Mouse (Mus musculus): ENCODE results near the gene Abhd18. TPM values are rescaled to one million over a fixed set of nuclear protein-coding genes. Genes with fewer than 3 reads are reported as not detected.
"Not testable (repeated sequence)": the region's sequence is repeated elsewhere in the genome, so short reads cannot be mapped to it uniquely, and the experiment has no call there.

Gene Abhd18
- polyA plus RNA-seq, 1 experiment from 2014 or later: 4.5 TPM

DNA sequence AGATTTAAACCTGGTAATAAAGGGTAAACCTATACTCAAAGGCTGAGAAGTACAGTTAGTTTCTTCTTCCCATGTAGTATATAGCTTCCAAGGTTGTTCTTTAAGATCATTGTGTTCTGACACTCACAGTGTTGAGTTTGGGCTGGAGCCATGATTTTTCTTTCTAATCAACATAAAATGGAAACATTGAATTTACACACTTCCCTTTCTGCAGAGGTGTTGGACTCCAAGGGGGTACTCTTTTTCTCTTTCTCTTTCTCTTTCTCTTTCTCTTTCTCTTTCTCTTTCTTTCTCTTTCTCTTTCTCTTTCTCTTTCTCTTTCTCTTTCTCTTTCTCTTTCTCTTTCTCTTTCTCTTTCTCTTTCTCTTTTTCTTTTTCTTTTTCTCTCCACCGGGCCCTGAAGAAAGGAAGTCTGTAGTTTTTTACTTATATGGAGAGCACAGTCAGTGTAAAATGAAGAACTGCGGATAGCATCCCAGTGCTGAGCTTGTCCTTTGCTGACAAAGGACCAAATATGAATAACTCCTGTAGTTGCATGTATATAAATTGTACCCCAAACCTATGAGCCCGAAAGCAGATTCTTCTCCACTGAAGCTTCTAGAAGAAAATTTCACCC, 6.5 kb downstream of the Abhd18 start:
- DNase-seq (ENCODE audit: extremely low spot score, low spot score); H3K27ac ChIP-seq; H3K36me3 ChIP-seq (replicated peaks); H3K4me1 ChIP-seq; H3K4me3 ChIP-seq; H3K27me3 ChIP-seq (ENCODE audit: poor library complexity, severe bottlenecking); H3K9me3 ChIP-seq: not testable (repeated sequence)
- 92% methylated on average over 3 of the region's 3 CpGs for WGBS

DNA sequence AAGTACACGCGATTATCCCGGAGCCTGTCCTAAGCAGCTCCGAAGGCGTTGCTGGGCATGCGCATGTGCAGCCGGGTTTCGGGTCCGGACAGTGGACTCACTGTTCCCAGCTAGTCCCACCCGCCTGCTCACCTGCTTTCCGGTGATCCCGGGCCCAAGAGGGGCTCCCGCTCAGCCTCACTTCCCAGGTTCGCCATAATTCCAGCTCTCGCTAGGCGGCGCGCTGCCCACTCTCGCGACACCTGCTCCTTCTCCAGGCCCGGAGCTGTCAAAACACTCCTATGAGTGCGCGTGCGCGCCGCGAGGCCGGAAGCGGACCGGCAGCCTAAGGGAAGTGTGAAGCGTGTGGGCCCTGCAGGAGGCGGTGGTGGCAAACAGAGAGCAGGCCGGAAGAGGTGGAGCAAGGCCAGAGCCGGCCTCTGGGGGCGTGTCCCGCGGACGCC, 47.1 kb downstream of the Abhd18 start:
- peak; percentile 99 for DNase-seq (ENCODE audit: extremely low spot score, low spot score)
- not testable (repeated sequence) for H3K36me3 ChIP-seq (replicated peaks); H3K9me3 ChIP-seq; H3K27me3 ChIP-seq (ENCODE audit: poor library complexity, severe bottlenecking); H3K4me1 ChIP-seq
- WGBS: under 1% methylated on average over 38 of the region's 38 CpGs
- peak overlapping the region; percentile 59 for H3K4me3 ChIP-seq
- H3K27ac ChIP-seq: peak overlapping the region; percentile 81

GRCm38 (mm10) chr3:40894336-40894735, 47.6 kb downstream of the Abhd18 start:
- H3K9me3 ChIP-seq; H3K36me3 ChIP-seq (replicated peaks); H3K4me1 ChIP-seq; H3K27me3 ChIP-seq (ENCODE audit: poor library complexity, severe bottlenecking): not testable (repeated sequence)
- 1% methylated on average over 19 of the region's 24 CpGs for WGBS
- DNase-seq (ENCODE audit: extremely low spot score, low spot score): peak; percentile 34
- Histone ChIP-seq H3K27ac (peak overlapping the region; percentile 76), H3K4me3 (peak overlapping the region; percentile 59)

DNA sequence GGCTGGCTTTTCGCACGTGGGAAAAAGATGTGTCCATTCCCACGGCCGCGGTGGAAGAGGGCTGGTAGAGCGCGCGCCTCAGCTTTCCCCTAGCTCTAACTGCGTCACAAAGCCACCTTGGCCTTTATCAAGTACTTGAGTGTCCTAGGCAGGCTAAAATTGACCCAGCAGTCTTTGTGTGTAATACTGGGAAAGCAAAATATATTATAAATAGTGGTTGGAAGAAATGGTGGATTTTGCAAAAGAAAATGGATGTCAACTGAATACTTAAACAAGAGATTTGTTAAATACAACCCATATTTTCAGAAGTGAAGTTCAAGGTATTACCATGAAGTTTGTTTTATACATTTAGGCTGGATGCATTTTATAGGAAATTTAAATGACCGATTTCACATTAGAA, 55.7 kb downstream of the Abhd18 start, which contains the start of gene 1700034I23Rik:
TSS of gene 1700034I23Rik (minus strand) at position 101 of the 400 bp plus-strand sequence.
- H3K4me1 ChIP-seq; H3K27ac ChIP-seq; H3K4me3 ChIP-seq; H3K9me3 ChIP-seq; DNase-seq (ENCODE audit: extremely low spot score, low spot score); H3K36me3 ChIP-seq (replicated peaks); H3K27me3 ChIP-seq (ENCODE audit: poor library complexity, severe bottlenecking): not testable (repeated sequence)
- 98% methylated on average over 8 of the region's 10 CpGs for WGBS

GRCm38 (mm10) chr3:40938189-40938588, 91.4 kb downstream of the Abhd18 start:
- no peaks in the 10 kb centered on the region for H3K9me3 ChIP-seq
- no peaks in the 10 kb centered on the region for H3K4me1 ChIP-seq
- WGBS: 90% methylated on average over 5 of the region's 5 CpGs
- H3K4me3 ChIP-seq: no peak overlapping the region
- no peak for DNase-seq (ENCODE audit: extremely low spot score, low spot score)
- peaks cover 7% of the 10 kb centered on the region for H3K36me3 ChIP-seq (replicated peaks)
- no peaks in the 10 kb centered on the region for H3K27me3 ChIP-seq (ENCODE audit: poor library complexity, severe bottlenecking)
- no peak overlapping the region for H3K27ac ChIP-seq

DNA sequence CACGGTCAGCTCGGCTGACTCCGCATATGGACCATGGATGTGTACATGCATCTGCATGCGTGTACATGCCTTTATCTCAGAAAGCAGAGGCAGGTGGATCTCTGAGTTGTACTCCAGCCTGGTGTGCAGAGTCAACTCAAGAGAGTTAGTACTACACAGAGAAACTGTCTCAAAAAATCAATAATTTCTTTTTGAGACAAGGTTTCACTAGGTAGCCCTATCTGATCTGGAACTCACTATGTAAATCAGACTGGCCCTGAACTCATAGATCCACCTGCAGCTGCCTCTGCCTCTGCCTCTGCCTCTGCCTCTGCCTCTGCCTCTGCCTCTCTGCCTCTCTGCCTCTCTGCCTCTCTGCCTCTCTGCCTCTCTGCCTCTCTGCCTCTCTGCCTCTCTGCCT, 91.8 kb downstream of the Abhd18 start:
- peaks cover 6% of the 10 kb centered on the region for H3K36me3 ChIP-seq (replicated peaks)
- DNase-seq (ENCODE audit: extremely low spot score, low spot score): no peak
- H3K27ac ChIP-seq: no peak overlapping the region
- H3K9me3 ChIP-seq: no peaks in the 10 kb centered on the region
- WGBS: 90% methylated on average over 4 of the region's 4 CpGs
- H3K27me3 ChIP-seq (ENCODE audit: poor library complexity, severe bottlenecking): no peaks in the 10 kb centered on the region
- H3K4me3 ChIP-seq: no peak overlapping the region
- no peaks in the 10 kb centered on the region for H3K4me1 ChIP-seq

DNA sequence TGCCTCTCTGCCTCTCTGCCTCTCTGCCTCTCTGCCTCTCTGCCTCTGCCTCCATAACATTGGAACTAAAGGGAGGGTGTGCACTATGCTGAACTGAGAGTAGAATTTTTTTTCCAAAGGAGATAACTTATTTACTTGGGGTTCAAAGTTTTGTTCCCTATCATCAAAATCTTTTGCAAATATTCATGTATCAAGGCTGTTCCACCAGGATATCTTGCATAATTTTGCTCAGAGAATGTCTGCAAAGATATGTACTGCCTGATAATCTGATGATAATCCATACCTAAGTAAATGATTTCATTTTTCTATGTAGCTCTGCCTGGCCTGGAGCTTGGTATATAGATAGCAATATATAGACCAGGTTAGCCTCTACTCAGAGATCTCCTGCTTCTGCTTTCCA, 92.2 kb downstream of the Abhd18 start:
- Histone ChIP-seq H3K27me3 (ENCODE audit: poor library complexity, severe bottlenecking) (no peaks in the 10 kb centered on the region), H3K4me1 (no peaks in the 10 kb centered on the region), H3K4me3 (no peak overlapping the region), H3K27ac (no peak overlapping the region), H3K36me3 (replicated peaks) (peaks cover 1% of the 10 kb centered on the region), H3K9me3 (no peaks in the 10 kb centered on the region)
- no peak for DNase-seq (ENCODE audit: extremely low spot score, low spot score)

DNA sequence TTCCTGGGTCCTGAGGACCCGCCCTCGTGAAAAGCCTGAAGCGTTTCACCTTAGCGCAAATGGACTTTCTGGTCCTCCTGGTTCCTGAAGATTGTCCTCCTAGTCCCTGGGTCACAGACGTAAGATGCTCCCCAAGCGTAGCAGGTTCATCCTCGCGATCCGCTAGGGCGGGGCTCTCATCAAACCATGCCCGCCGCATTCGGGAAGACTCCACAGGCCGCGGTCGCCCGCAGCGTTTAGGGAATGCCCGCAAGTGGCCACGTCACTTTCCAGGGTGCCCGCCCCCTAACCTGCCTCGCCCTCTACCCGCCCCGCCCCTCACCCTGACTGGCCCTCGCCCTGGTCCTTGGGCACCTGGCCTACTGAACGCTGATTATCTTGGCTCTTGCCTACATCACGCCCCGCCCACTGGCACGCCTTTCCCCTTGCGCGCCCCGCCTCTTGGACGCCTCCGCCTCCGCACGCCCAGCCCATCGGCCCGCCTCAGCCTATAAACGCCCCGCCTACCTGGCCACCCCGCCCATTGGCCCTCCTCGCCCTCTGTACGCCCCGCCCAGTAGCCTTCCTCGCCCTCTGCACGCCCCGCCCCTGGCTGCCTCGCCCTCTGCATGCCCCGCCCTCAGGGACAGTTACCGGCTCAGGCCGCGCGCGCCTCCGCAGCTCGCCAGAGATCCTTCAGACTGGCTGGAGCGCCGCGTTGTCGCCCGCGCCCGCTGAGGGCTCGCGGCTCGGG, 102.6 kb downstream of the Abhd18 start, which contains the start of gene Larp1b:
TSS of gene Larp1b (plus strand) at position 659 of the 733 bp plus-strand sequence.
- Histone ChIP-seq H3K4me3 (peak within 1 kb of the TSS; percentile 78), H3K9me3 (no peaks in the 10 kb centered on the region), H3K36me3 (replicated peaks) (no peaks in the 10 kb centered on the region), H3K27me3 (ENCODE audit: poor library complexity, severe bottlenecking) (peaks cover 47% of the 10 kb centered on the region), H3K27ac (peak within 1 kb of the TSS; percentile 86), H3K4me1 (peaks cover 27% of the 10 kb centered on the region)
- under 1% methylated on average over 66 of the region's 66 CpGs for WGBS
- DNase-seq (ENCODE audit: extremely low spot score, low spot score): peak; percentile 99

DNA sequence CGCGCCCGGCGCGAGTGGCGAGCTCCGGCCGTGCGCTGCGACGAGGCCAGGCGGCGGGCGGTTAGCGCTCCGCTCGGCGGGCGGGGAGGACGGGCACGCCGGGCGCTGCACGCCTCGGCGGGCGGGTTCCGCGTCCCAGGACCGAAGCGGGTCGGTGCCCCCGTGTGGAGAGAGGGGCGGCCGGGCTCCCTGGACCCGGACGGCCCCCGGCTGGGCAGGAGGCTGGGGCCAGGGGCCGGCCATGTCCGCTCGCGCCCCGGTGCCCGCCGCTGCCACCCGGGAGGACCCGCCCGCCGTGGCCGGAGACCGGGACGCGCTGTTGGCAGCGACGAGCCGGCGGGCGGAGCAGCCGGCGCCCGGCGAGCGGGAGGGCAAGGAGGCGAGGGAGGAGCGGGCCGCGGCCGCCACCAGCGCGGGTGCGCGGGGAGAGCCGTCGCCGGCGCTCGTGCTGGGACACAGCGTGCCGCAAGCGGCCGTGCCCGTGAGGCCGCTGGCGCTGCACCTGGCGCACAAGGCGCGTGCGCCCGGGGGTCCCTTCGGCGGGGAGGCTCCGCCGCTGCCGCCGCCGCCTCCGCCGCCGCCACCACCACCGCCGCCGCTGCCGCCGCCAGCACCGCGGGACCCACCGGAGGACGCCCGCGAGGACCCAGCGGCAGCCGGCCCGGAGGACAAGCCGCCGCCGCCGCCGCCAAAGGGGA, 103.3 kb downstream of the Abhd18 start:
- H3K4me1 ChIP-seq: peaks cover 27% of the 10 kb centered on the region
- H3K27ac ChIP-seq: peak overlapping the region; percentile 86
- no peaks in the 10 kb centered on the region for H3K9me3 ChIP-seq
- DNase-seq (ENCODE audit: extremely low spot score, low spot score): peak; percentile 50
- WGBS: under 1% methylated on average over 98 of the region's 118 CpGs
- H3K27me3 ChIP-seq (ENCODE audit: poor library complexity, severe bottlenecking): peaks cover 47% of the 10 kb centered on the region
- peak overlapping the region; percentile 78 for H3K4me3 ChIP-seq
- H3K36me3 ChIP-seq (replicated peaks): no peaks in the 10 kb centered on the region

- DNase-seq (ENCODE audit: extremely low spot score, low spot score): peak; percentile 52
- H3K9me3 ChIP-seq: no peaks in the 10 kb centered on the region
- 1% methylated on average over 43 of the region's 43 CpGs for WGBS
- H3K27me3 ChIP-seq (ENCODE audit: poor library complexity, severe bottlenecking): peaks cover 47% of the 10 kb centered on the region
- peak overlapping the region; percentile 78 for H3K4me3 ChIP-seq
- no peaks in the 10 kb centered on the region for H3K36me3 ChIP-seq (replicated peaks)
- peaks cover 27% of the 10 kb centered on the region for H3K4me1 ChIP-seq
- H3K27ac ChIP-seq: peak overlapping the region; percentile 86
Observed at GRCm38 (mm10) chr3:40950601-40951201, 103.9 kb downstream of the Abhd18 start.

- no peak for DNase-seq (ENCODE audit: extremely low spot score, low spot score)
- H3K27me3 ChIP-seq (ENCODE audit: poor library complexity, severe bottlenecking): peaks cover 47% of the 10 kb centered on the region
Observed at GRCm38 (mm10) chr3:40951365-40951764, 104.6 kb downstream of the Abhd18 start.

DNA sequence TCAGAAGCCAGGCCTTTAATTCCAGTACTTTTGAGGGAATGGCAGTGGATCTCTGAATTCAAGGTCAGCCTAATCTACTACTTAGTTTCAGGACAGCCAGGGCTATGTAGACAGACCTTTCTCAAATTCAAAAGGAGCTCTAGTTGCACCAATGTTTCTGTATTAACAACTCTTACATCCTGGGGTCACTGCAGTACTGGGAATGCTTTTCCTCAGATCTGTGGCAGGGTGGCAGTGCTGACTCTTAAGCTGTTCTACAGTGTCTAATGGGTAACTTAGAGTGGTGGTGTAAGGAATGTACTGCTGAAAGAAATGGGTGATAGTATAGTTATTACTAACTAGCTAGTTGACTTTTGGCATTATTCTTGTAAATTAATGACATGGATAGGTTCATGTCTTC, 105.8 kb downstream of the Abhd18 start:
- DNase-seq (ENCODE audit: extremely low spot score, low spot score): no peak
- no peaks in the 10 kb centered on the region for H3K9me3 ChIP-seq
- peaks cover 27% of the 10 kb centered on the region for H3K4me1 ChIP-seq
- peaks cover 41% of the 10 kb centered on the region for H3K27me3 ChIP-seq (ENCODE audit: poor library complexity, severe bottlenecking)
- H3K27ac ChIP-seq: no peak overlapping the region
- H3K4me3 ChIP-seq: no peak overlapping the region
- H3K36me3 ChIP-seq (replicated peaks): no peaks in the 10 kb centered on the region

More at GRCm38 (mm10) chr3:40951365-40951764, 104.6 kb downstream of the Abhd18 start:
- WGBS: 13% methylated on average over 7 of the region's 7 CpGs
- Histone ChIP-seq H3K9me3 (no peaks in the 10 kb centered on the region), H3K36me3 (replicated peaks) (no peaks in the 10 kb centered on the region), H3K27ac (no peak overlapping the region), H3K4me1 (peaks cover 27% of the 10 kb centered on the region), H3K4me3 (peak overlapping the region; percentile 78)

Measured in forebrain, embryonic 10.5 days (tissue).